ENCODE assay signal across 22 mouse cellular contexts in the genomic region with DNA sequence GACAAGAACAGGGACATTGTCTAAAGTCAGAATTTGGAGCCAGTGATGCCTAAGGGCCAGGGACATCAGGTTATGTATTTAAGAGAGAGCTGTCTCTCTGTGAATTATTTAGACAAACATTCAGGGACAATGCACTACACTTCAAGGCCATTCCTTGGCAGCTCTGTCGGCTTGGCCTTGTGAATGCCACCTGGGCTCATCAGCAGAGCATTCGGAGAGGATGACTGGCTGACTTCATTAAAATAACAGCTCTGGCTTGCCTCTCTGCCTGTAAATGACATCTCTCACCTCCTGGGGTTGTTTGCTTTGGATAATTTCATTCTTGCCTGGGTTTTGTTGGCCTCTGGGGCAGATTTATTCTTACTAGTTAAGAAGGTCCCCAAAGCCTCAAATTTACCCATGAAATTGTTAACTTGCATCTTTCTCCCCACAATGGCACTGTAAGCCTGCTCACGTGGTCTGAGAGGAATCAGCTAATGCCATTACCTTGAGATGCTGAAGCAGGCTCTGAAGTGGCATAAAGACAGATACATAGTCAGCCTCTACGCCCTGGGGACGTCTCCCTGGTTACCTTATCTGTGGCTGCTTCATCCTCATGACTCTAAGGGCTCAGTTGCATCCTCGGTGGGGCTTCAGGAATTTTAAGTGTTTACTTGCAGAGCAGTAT.
DNase-seq lines count a peak whose midpoint lies in the region; ATAC-seq and TF ChIP-seq lines count a peak whose summit lies in the region.
"Had no signal": no experiment of that assay in that cellular context is flagged by ENCODE, and none has a peak within 500 bp of the region (broad histone marks: within the 10 kb centered on the region; RNA-seq: fewer than 3 reads in every experiment).

No protein-coding gene starts in this region.

- intact Hi-C loops in gastrocnemius, adult 2 months (cut with DNase I), result no loop called here

- no peak overlapping the region for H3K9ac ChIP-seq in hindbrain, embryonic 13.5 days
- no peak overlapping the region for H3K9ac ChIP-seq in neural tube, embryonic 15.5 days (replicated peaks)
- H3K9ac ChIP-seq: embryonic facial prominence, embryonic 13.5 days; heart, embryonic 13.5 days; liver, postnatal 0 days had no signal

- DNase-seq in hindbrain, embryonic 10.5 days (ENCODE audit: low spot score), result no peak
- DNase-seq in adrenal gland, postnatal 10 days, result peak; percentile 19
- DNase-seq in brain, embryonic 14.5 days (ENCODE audit: low read depth), result peak; percentile 59
- no peak for DNase-seq in gastrocnemius, adult 2 months
- no peak for DNase-seq in lung, adult 18-20 months
- DNase-seq: cerebellum, adult 2 months; gastrocnemius, postnatal 14 days; heart, adult 18-20 months; heart, postnatal 36 days; kidney, adult 2 months; kidney, postnatal 25 days; liver, postnatal 0 days; retina, postnatal 1 day; right cerebral cortex, postnatal 4 days had no signal

- H3K4me2 ChIP-seq in hindbrain, embryonic 13.5 days, result no peak overlapping the region
- H3K4me2 ChIP-seq in neural tube, embryonic 15.5 days, result no peak overlapping the region
- H3K4me2 ChIP-seq: embryonic facial prominence, embryonic 13.5 days; heart, embryonic 13.5 days had no signal

- WGBS in hindbrain, embryonic 13.5 days, result 37% methylated on average over 6 of the region's 6 CpGs
- WGBS in hindbrain, embryonic 10.5 days, result 54% methylated on average over 6 of the region's 6 CpGs
- WGBS in neural tube, embryonic 15.5 days, result 29% methylated on average over 6 of the region's 6 CpGs

- TF ChIP-seq CTCF in brain, embryonic 14.5 days (IDR thresholded peaks at IDR 0.05; ENCODE audit: borderline replicate concordance, extremely low read depth, insufficient read depth, insufficient read length), result no peak
- TF ChIP-seq CTCF in gastrocnemius, adult 2 months (IDR thresholded peaks at IDR 0.05), result no peak

- no peak overlapping the region for H3K4me3 ChIP-seq in hindbrain, embryonic 13.5 days
- H3K4me3 ChIP-seq in hindbrain, embryonic 10.5 days, result no peak overlapping the region
- no peak overlapping the region for H3K4me3 ChIP-seq in neural tube, embryonic 15.5 days (replicated peaks)
- no peak overlapping the region for H3K4me3 ChIP-seq in gastrocnemius, adult 2 months
- H3K4me3 ChIP-seq: embryonic facial prominence, embryonic 13.5 days; heart, embryonic 13.5 days; limb, embryonic 10.5 days; megakaryocyte, embryonic 14.5 days had no signal

- no peaks in the 10 kb centered on the region for H3K27me3 ChIP-seq in hindbrain, embryonic 13.5 days
- H3K27me3 ChIP-seq in hindbrain, embryonic 10.5 days (ENCODE audit: insufficient read depth, poor library complexity, severe bottlenecking), result no peaks in the 10 kb centered on the region
- no peaks in the 10 kb centered on the region for H3K27me3 ChIP-seq in neural tube, embryonic 15.5 days (replicated peaks)
- H3K27me3 ChIP-seq: embryonic facial prominence, embryonic 13.5 days; heart, embryonic 13.5 days; megakaryocyte, embryonic 14.5 days had no signal

- TF ChIP-seq POLR2A in brain, embryonic 14.5 days (IDR thresholded peaks at IDR 0.05; ENCODE audit: borderline replicate concordance, extremely low read depth, insufficient read depth, insufficient read length, poor library complexity, severe bottlenecking), result no peak

- H3K9me3 ChIP-seq in hindbrain, embryonic 13.5 days, result no peaks in the 10 kb centered on the region
- no peaks in the 10 kb centered on the region for H3K9me3 ChIP-seq in hindbrain, embryonic 10.5 days
- no peaks in the 10 kb centered on the region for H3K9me3 ChIP-seq in neural tube, embryonic 15.5 days (replicated peaks)
- H3K9me3 ChIP-seq: embryonic facial prominence, embryonic 13.5 days; heart, embryonic 13.5 days; limb, embryonic 10.5 days had no signal

- H3K27ac ChIP-seq in hindbrain, embryonic 13.5 days, result peak overlapping the region; percentile 45
- H3K27ac ChIP-seq in hindbrain, embryonic 10.5 days, result no peak overlapping the region
- H3K27ac ChIP-seq in neural tube, embryonic 15.5 days (replicated peaks), result peak overlapping the region; percentile 57
- no peak overlapping the region for H3K27ac ChIP-seq in gastrocnemius, adult 2 months
- H3K27ac ChIP-seq: embryonic facial prominence, embryonic 13.5 days; heart, embryonic 13.5 days; limb, embryonic 10.5 days had no signal

- ATAC-seq in hindbrain, embryonic 13.5 days (ENCODE audit: low FRiP score), result no peak
- ATAC-seq in neural tube, embryonic 15.5 days (ENCODE audit: low FRiP score), result peak; percentile 36; the same call in 1 of the 2 replicates
- ATAC-seq: forebrain, embryonic 14.5 days; inflammation-experienced regulatory T-cells, adult 6 months; liver, postnatal 0 days had no signal

- no peaks in the 10 kb centered on the region for H3K36me3 ChIP-seq in hindbrain, embryonic 13.5 days
- no peaks in the 10 kb centered on the region for H3K36me3 ChIP-seq in hindbrain, embryonic 10.5 days
- H3K36me3 ChIP-seq in neural tube, embryonic 15.5 days, result no peaks in the 10 kb centered on the region
- H3K36me3 ChIP-seq: embryonic facial prominence, embryonic 13.5 days; heart, embryonic 13.5 days; limb, embryonic 10.5 days had no signal

- H3K4me1 ChIP-seq in hindbrain, embryonic 13.5 days (replicated peaks), result peaks cover 44% of the 10 kb centered on the region
- peaks cover 29% of the 10 kb centered on the region for H3K4me1 ChIP-seq in hindbrain, embryonic 10.5 days (replicated peaks)
- H3K4me1 ChIP-seq in neural tube, embryonic 15.5 days, result peaks cover 41% of the 10 kb centered on the region
- H3K4me1 ChIP-seq: megakaryocyte, embryonic 14.5 days had no signal

Comparison
In these comparisons a context has a peak if more than half of its experiments do, and no peak if none do; other contexts are left out.
1. H3K27ac ChIP-seq: peak in hindbrain, embryonic 13.5 days (single experiment) and neural tube, embryonic 15.5 days (single experiment); none in hindbrain, embryonic 10.5 days (single experiment) and gastrocnemius, adult 2 months (single experiment).
2. DNase-seq: peak in adrenal gland, postnatal 10 days (single experiment) and brain, embryonic 14.5 days (single experiment); none in hindbrain, embryonic 10.5 days (single experiment), gastrocnemius, adult 2 months (single experiment) and lung, adult 18-20 months (0 of 2).